Mouse (Mus musculus): ENCODE measurements around the gene Ccdc77. TPM values are rescaled to one million over a fixed set of nuclear protein-coding genes. Genes with fewer than 3 reads are reported as not detected.
"Not testable (repeated sequence)": the region's sequence is repeated elsewhere in the genome, so short reads cannot be mapped to it uniquely, and the experiment has no call there.

The Ccdc77 gene
- polyA plus RNA-seq, 2 experiments from 2014 or later, result 8.9 to 15.0 TPM

GRCm38 (mm10) chr6:120309787-120310186 lies 54.4 kb downstream of the Ccdc77 start:
- ATAC-seq, result no peak

GRCm38 (mm10) chr6:120309338-120309737 lies 54.8 kb downstream of the Ccdc77 start:
- ATAC-seq, result no peak

GRCm38 (mm10) chr6:120306859-120307594 lies 57.1 kb downstream of the Ccdc77 start:
- no peak for ATAC-seq

- no peak for ATAC-seq
Measured at GRCm38 (mm10) chr6:120302755-120303316, 61.3 kb downstream of the Ccdc77 start.

- ATAC-seq, result no peak
Measured at GRCm38 (mm10) chr6:120301137-120301536, 63.0 kb downstream of the Ccdc77 start.

GRCm38 (mm10) chr6:120296589-120296988 lies 67.6 kb downstream of the Ccdc77 start:
- not testable (repeated sequence) for ATAC-seq

GRCm38 (mm10) chr6:120294785-120295133 lies 69.4 kb downstream of the Ccdc77 start:
- peak; percentile 14 for ATAC-seq

GRCm38 (mm10) chr6:120294056-120294784 lies 70.0 kb downstream of the Ccdc77 start, which contains the start of the genes D330020A13Rik and B4galnt3:
D330020A13Rik (plus strand) TSS chr6:120294364.
B4galnt3 (minus strand) TSS chr6:120294559.
- ATAC-seq, result peak; percentile 57

- no peak for ATAC-seq
Measured at GRCm38 (mm10) chr6:120291396-120292009, 72.7 kb downstream of the Ccdc77 start.

GRCm38 (mm10) chr6:120289430-120289829 lies 74.7 kb downstream of the Ccdc77 start:
- ATAC-seq, result no peak

- no peak for ATAC-seq
Measured at GRCm38 (mm10) chr6:120288541-120288940, 75.6 kb downstream of the Ccdc77 start.

GRCm38 (mm10) chr6:120287279-120287678 lies 76.9 kb downstream of the Ccdc77 start:
- ATAC-seq, result no peak

GRCm38 (mm10) chr6:120276874-120277449 lies 87.2 kb downstream of the Ccdc77 start:
- ATAC-seq, result no peak

GRCm38 (mm10) chr6:120275301-120275700 lies 88.9 kb downstream of the Ccdc77 start:
- no peak for ATAC-seq

GRCm38 (mm10) chr6:120274887-120275286 lies 89.3 kb downstream of the Ccdc77 start:
- ATAC-seq, result no peak

Other genes with a start within 250 kb of the Ccdc77 start
- not detected for gene D330020A13Rik, start 70.0 kb downstream of the Ccdc77 start, polyA plus RNA-seq (2017; shearing (Covaris generic))
- not detected for gene B4galnt3, start 69.8 kb downstream of the Ccdc77 start, polyA plus RNA-seq (2017; shearing (Covaris generic))
- 10 to 100 TPM; 82.2 to 92.8 TPM for gene Kdm5a, start 250 bp downstream of the Ccdc77 start, polyA plus RNA-seq (2017; shearing (Covaris generic))
- 10 to 100 TPM; 18.8 to 20.3 TPM for gene Il17ra, start 98.9 kb upstream of the Ccdc77 start, polyA plus RNA-seq (2017; shearing (Covaris generic))
- under 1 TPM; 0.61 to 0.63 TPM for gene Tmem121b, start 129.4 kb upstream of the Ccdc77 start, polyA plus RNA-seq (2017; shearing (Covaris generic))
- 10 to 100 TPM; 43.4 to 59.7 TPM for gene Hdhd5, start 166.9 kb upstream of the Ccdc77 start, polyA plus RNA-seq (2017; shearing (Covaris generic))

All from CD4-positive, CD25-positive, alpha-beta regulatory T cell, adult 4 months (primary cell).